Mouse (Mus musculus) left cerebral cortex, postnatal 25 days (tissue): ENCODE data around the gene Hist1h4h. TPM values are rescaled to one million over a fixed set of nuclear protein-coding genes. Genes with fewer than 3 reads are reported as not detected.
A peak's percentile ranks its signal among the peaks of the same experiment; 100 is the strongest.

ENCODE experiments used
- DNase-seq, 2 experiments: peaks; one replicate each; pipeline ENCODE4 v3.0.0; 2022; ENCODE audit warnings: low spot score in 2 of 2, mixed read lengths in 1 of 2
- intact Hi-C: fragments of 180-260 bp; cut with DNase I; formaldehyde crosslinking; loops from one replicate; pipeline ENCODE4 v1.15.1; 2025
- total RNA-seq, 2 experiments: library from RNA; stranded (reverse); gene quantifications; 2 replicates each; pipeline ENCODE4 v1.2.3; 2021

Hist1h4h gene
- total RNA-seq, result 100 to 1,000 TPM; 300 to 349 TPM

- DNase-seq, result peak; percentile 98 to 99
- intact Hi-C loops, result loop anchor here (1.0 to 5.0 kb wide), 4 partner anchors 91 to 1814 kb away; partner anchors contain the start of genes Hist1h1c, Hist1h1e, Hist1h2ai and Hist1h2be
Observed at GRCm38 (mm10) chr13:23530901-23531875, at the start of gene Hist1h4h. Gene Hist1h4h, plus strand, starts transcription at chr13:23531050.

DNA sequence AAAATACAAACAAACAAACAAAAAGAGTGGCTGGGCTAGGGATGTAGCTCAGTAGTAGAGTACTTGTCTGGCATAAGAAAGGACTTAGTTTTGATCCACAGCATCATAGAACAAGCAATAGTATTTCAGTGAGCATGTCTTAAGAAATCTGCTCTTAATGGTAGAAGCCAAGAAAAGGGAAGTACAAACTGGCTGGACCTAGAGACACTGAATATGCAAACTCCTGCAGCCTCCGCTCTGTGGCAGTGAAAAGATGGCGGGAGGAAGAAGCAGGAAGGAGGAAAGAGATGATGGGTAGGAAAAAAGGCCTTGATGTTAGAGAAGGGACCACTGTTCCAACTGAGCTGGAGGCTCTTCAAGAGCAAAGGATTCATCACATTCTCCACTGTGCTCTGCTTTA is 47.7 kb upstream of the Hist1h4h start:
- DNase-seq, result no peak
- intact Hi-C loops, result no loop called here

DNA sequence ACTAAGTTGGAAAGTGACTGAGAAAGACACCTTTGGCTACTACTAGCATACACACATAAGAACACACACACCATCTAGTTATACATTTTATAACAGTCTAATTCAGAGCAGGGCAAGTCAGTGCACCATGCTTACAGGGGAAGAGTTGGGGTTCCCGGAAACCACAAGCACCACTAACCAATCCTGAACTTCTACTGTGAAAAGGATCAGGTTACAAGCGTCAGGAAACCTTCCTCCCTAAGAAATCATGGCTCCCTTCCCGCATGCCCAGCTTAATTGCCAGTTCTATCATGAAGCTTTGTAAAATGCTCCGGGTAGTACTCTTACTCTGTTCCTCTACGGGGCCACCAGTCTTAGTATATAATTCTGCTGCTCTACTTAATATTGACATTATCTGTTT is 45.6 kb upstream of the Hist1h4h start:
- DNase-seq, result no peak
- intact Hi-C loops, result no loop called here

DNA sequence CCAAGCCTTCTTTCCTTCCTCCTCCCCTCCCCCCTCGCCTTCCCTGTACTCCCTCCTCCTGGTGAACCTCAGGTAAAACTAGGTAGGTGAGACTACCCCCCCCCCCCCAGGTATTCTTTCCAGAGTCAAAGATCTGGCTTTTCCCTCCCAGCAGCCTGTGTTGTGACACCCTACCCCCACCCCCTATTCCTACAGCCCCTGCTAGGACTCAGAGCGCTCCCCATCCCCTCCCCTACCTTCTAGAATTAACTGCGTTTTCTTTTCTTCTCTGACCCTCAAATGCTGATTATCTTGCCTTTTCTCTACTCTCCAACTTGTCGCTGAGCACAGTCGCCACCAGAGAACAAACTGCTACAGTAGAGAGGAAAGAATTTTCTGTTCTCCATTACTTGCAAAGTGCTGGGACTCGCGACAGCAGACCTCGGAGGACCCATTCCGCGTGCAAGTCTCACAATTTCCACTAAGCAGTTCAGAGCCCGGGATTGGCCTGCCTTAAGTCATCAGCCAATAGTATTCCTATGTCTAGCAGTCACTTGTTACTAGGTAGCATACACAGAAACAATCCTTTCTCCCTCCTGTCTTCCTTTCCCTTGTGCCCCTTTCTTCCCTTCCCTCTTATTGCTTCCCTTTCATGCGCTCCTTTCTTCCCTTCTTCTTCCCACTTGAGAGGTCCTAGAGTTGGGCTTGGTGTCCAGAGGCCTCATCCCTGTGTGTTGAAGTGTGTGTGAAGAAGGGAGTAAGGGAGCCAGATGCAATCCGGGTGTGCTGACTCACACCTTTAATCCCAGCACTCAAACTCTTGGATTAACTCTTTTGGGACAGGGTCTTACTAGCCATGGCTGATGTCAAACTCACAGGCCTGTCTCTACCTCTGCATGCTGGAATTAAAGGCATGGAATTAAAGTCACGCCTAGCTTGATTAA is 42.2 kb upstream of the Hist1h4h start, which contains the start of gene Btn2a2:
TSS of gene Btn2a2 (minus strand) at position 458 of the 923 bp plus-strand sequence.
- peak; percentile 75 to 86 for DNase-seq
- intact Hi-C loops, result no loop called here

DNA sequence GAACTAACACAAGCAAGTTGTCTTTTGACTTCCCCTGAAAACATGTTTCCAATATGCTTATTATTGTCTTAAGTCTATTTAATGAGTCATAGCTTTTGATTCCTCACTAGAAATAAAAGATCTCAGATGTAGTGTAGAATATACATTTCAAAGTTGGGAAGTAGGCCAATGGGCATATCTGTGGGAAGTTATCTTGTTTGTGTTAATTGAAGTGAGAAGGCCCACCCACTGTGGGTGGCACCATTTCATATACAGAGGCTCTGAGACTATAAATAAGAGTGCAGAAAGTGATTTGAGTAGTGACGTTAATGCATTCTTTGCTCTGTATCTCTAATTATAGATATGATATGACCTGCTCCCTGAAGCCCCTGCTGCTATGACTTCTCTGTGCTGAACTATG is 40.0 kb upstream of the Hist1h4h start:
- DNase-seq, result peak in 1 of 2 experiments; percentile 62
- intact Hi-C loops, result no loop called here

DNA sequence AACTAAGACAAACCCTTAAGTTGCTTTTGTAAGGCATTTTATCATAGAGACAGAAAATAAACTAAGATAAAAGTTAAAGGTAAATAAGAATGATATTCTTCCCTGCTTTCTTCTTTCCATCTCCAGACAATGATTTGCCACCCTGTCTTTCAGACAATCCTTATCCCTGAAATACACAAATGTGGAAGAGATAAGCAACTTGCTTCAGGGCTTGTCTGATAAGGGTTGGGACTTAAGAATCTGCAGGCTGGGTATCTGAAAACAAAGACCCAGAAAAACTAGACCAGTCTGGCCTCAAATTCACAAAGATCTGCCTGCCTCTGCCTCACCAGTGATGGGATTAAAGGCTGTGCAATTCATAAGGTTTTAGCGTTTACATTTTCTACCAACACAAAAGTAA is 39.6 kb upstream of the Hist1h4h start:
- intact Hi-C loops, result no loop called here
- DNase-seq, result no peak

DNA sequence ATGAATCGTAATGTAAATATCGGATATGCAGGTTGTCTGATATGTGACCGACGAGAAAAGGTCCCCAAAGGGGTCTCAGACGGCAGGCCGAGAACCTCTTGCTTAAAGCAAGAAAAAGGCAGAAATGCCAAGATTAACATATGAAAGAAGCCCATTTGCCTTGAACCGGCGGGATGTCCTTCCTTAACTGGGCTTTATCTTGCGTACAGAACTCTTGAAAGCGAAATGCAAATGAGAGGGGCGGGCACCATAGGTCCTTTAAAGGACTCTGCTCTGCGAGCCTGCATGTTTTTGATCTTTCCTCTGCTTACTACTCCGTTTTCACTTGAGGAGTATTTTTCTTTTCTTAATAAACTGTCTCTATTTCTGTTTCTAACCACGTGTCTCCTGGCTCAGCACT is 38.9 kb upstream of the Hist1h4h start:
- intact Hi-C loops, result no loop called here
- DNase-seq, result no peak

GRCm38 (mm10) chr13:23495526-23495925 is 35.3 kb upstream of the Hist1h4h start:
- no peak for DNase-seq
- intact Hi-C loops, result no loop called here

- intact Hi-C loops, result no loop called here
Observed at GRCm38 (mm10) chr13:23497656-23498321, 33.1 kb upstream of the Hist1h4h start.

DNA sequence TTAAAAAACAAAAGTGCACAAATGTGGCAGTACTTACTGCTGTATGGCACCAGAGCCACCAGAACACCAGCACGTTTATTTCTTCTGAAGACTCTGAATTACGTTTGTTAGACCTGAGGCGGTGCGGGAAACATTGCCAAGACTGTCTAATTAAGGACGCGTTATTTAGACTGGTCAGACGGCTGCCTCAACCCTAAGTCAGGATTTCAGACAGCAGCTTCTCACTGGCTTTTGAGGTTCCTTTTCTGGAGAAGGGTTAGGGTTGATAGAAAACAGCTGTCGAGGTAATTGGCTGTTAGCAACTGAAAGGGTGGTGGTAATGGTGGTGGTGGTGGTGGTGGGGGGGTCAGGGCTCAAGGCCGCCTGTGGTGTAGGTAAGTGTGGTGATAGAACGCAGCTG is 32.2 kb upstream of the Hist1h4h start:
- no peak for DNase-seq
- intact Hi-C loops, result no loop called here

More at GRCm38 (mm10) chr13:23497656-23498321, 33.1 kb upstream of the Hist1h4h start:
- peak; percentile 42 to 53 for DNase-seq

DNA sequence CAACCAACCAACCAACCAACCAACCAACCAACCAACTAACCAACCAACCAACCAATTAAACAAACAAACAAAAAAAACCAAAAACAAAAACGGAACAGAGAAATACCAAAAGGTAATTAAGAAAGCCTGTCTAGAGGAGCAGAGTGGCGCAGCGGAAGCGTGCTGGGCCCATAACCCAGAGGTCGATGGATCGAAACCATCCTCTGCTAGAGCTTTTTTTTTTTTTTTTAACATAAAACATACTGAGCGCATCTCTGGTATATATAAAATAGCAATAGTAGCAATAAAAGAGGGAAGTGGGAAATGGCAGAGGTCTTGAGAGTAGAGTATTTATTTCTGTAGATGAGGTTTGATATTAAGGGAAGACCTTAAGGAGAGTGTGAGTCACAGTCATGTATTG is 30.9 kb upstream of the Hist1h4h start:
- DNase-seq, result no peak
- intact Hi-C loops, result loop anchor here (5.0 kb wide), 2 partner anchors 33 to 203 kb away; partner anchors contain the start of gene Btn1a1

DNA sequence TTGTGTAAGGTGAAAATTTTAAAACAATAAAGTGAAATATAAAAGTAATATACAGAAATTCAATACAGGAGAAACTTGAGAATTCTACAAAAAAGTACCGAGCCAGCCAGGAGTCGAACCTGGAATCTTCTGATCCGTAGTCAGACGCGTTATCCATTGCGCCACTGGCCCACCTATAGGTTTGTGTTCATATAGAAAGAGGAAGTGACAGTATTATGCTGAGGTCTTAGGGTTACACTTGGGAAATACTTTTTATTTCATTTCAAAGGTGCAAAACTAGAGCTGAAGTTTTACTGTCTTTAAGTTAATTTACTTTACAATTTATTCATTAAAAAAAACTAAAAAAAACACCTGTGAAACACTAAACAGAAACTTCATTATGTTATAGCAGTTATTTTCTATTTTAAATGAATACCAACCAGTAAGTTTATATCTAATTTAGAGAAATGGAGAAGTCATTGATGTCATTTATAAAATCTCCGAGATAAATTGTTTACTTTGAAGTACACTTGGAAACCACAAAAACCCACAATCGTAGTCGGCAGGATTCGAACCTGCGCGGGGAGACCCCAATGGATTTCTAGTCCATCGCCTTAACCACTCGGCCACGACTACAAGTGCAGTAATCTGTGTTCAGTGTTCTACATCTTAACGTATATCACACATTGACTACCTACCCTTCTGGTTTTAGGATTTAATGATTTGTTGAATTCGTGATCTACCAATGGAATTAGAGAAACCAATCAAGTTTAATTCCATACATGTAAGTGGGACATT is 30.2 kb upstream of the Hist1h4h start:
- intact Hi-C loops, result loop anchor here (5.0 kb wide), 2 partner anchors 33 to 203 kb away; partner anchors contain the start of gene Btn1a1
- DNase-seq, result peak; percentile 82 to 92

- no peak for DNase-seq
- intact Hi-C loops, result loop anchor here (5.0 kb wide), 2 partner anchors 34 to 204 kb away; partner anchors contain the start of gene Btn1a1
Observed at GRCm38 (mm10) chr13:23501511-23501910, 29.3 kb upstream of the Hist1h4h start.

DNA sequence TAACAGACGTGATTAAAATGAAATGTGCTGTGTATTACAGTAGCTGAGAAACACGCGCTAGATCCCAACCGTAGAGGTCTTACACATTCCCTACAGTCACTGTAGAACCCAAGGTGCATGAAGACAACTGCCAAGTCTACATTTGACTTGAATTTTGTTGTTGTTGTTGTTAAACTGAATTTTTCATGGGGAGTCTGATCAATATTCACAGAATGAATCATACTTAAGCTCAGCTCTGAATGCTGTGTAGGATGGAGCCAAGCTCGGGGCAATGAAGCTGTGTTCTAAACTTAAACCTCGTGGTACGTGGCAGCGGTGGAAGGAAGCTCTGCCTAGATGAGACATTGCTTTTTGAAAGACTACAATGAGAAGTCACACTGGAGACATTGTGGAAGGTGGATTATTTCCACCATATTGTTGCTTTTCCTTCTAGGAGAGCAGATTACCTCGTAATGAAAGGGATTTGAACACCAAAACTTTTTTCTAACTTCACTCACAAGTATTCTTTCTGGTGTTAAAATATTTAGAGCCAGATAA is 28.8 kb upstream of the Hist1h4h start:
- no peak for DNase-seq
- intact Hi-C loops, result loop anchor here (5.0 kb wide), 2 partner anchors 35 to 205 kb away; partner anchors contain the start of gene Btn1a1

GRCm38 (mm10) chr13:23502916-23503315 is 27.9 kb upstream of the Hist1h4h start:
- DNase-seq, result no peak
- intact Hi-C loops, result loop anchor here (5.0 kb wide), 2 partner anchors 36 to 206 kb away; partner anchors contain the start of gene Btn1a1

DNA sequence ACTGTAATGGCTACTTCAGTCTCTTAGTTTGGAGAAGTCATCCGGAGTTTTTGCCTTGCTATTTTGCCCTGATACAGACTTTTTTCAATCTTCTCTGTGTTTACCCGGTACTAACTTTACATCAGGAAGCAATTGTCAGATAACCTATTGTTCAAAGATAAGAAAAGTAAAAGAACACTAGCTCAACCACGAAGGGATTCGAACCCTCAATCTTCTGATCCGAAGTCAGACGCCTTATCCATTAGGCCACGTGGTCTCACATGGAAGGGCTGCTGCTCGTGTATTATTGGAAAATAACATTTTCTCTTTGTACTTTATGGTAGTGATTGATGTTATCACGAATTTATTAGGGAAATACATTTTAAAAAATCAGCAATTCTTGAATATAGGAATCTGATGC is 27.1 kb upstream of the Hist1h4h start:
- peak; percentile 73 to 75 for DNase-seq
- intact Hi-C loops, result loop anchor here (5.0 kb wide), 2 partner anchors 36 to 206 kb away; partner anchors contain the start of gene Btn1a1

GRCm38 (mm10) chr13:23505662-23506345 is 25.0 kb upstream of the Hist1h4h start:
- DNase-seq, result no peak
- intact Hi-C loops, result no loop called here
